Mouse (Mus musculus): ENCODE results near the gene Nxf1.

Nxf1 gene

DNA sequence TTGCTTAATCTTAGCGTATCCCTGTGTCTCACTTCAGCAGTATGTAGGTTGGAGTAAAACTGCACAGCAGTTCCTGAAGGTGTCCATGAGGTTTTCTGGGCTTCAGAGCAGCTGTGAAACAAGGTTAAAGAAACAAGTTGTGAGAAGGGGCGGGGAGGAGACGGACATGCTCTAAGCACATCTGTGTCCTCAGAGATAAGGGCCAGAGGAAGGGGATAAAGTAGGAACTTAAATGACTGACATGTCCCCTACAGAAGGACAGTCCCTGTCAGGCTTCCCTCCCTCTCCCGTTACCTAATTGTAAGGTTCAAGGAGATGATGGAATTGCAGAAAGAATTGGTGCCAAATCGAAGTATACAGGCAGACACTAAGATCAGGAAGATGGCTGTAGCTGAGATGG is 16.1 kb downstream of the Nxf1 start:
- no peak for DNase-seq

DNA sequence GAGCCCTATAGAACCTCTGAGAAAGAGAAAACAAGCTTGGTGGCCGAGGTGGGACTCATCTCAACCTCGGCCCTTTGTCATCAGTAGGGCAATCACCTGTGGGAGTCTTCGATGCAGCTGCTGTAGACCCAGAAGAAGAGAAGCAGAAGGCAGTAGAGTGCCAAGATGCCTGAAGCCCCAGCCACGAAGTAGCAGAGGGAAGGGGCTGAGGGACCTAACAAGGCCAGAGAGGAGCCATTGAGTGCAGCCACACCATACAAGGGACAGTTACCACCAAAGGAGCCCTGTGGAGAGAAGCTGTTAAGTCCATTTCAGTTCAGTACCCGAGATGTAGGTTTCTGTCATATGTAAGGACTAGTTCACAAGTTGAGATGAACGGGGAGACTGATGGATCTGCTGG is 16.5 kb downstream of the Nxf1 start:
- DNase-seq, result no peak

GRCm38 (mm10) chr19:8774086-8774835 is 17.4 kb downstream of the Nxf1 start, which contains the start of gene Tmem179b:
Gene Tmem179b (minus strand): TSS chr19:8774467.
- DNase-seq, result peak; percentile 99

DNA sequence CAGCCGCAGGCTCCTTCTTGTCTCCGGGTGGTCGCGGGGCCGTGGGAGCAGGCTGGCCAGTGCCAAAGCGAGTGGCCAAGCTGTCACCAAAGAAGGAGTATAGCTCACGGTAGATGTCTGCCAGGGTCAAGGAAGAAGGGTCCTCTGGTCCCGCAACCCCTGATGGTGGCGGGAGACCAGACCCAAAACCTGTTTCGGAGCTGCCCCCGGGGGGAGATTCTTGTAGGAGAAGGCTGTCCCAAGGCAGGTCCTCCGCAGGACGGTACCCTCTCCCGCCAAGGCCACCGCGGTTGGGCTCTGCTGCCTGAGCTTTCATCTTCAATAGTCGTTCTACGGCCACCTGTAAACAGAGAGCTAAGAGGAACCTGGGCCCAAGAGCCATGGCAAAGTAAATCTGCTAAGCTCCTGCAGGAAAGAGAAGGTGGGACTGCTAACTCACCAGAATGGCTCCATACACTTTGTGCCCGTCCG is 18.1 kb downstream of the Nxf1 start:
- no peak for DNase-seq

DNA sequence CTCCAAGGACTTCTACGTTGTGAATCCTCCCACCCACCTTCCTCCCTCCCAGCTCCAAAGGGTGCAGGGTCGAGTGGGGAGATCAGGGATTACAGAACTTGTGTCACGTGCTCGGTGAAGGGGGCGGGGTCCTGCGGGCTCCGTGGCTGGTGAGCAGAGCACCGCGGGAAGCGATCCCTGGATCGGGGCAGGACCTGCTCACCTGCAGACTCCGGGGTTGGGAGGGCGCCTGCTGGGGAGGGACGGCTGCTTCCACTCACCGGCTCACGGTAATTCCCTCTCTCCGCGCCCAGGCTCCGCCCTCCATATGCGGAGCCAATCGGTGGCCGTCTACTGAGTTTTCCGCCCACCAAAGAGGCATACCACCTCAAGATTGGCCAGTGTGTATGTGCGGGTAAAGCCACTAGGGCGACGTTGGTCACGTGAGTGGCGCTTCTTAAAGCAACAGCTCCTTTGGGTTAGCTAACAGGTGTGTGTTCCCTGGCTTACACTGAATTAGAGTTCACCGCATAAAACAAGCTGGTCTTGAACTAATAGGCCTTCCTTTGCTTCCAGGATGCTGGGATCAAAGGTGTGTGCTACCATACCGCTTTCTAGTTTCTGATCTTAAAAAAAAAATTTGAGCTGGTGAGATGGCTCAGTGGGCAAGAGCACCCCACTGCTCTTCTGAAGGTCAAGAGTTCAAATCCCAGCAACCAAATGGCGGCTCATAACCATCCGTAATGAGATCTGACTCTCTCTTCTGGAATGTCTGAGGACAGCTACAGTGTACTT is 29.3 kb downstream of the Nxf1 start, which contains the start of gene Taf6l:
Gene Taf6l, minus strand, starts transcription at position 410 of the 774 bp plus-strand sequence.
- DNase-seq, result peak; percentile 89

DNA sequence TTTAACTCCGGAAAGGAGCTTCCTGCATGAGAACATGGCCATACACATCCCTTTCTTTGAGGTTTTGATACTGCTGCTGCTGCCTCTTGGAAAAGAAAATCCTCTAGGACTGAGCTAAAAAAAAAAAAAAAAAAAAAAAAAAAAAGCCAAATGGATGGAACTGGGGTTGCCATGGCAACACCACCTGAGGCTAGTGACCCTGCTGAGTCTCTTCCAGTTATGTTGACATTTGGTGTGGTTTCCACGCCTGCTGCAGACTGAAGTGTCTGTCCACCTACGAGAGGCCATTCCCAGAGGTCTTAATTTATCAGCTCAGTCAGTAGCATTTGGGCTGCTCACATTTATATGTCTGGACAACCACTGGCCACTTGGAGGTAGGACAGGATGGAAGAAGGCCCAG is 31.6 kb downstream of the Nxf1 start:
- no peak for DNase-seq

GRCm38 (mm10) chr19:8789171-8789570 is 32.3 kb downstream of the Nxf1 start:
- no peak for DNase-seq

DNA sequence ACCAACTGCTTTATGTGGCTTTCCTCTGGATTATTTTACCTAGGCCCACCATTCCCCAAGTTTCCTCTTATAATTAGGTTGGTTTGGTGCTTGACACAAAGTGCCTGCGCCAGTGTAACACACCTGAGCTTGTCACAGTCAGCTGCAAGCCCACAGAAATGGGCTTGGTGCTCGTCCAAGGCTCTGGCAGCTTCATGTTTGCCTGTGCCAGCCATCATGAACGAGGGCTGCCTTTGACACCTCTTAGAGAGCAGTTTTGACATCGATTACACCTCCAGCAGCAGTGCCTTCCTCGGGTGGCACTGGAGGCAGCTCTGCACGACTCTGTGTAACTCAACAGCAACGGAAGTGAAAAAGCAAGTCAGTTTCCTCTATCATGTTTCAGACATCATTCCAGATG is 33.3 kb downstream of the Nxf1 start:
- DNase-seq, result no peak

DNA sequence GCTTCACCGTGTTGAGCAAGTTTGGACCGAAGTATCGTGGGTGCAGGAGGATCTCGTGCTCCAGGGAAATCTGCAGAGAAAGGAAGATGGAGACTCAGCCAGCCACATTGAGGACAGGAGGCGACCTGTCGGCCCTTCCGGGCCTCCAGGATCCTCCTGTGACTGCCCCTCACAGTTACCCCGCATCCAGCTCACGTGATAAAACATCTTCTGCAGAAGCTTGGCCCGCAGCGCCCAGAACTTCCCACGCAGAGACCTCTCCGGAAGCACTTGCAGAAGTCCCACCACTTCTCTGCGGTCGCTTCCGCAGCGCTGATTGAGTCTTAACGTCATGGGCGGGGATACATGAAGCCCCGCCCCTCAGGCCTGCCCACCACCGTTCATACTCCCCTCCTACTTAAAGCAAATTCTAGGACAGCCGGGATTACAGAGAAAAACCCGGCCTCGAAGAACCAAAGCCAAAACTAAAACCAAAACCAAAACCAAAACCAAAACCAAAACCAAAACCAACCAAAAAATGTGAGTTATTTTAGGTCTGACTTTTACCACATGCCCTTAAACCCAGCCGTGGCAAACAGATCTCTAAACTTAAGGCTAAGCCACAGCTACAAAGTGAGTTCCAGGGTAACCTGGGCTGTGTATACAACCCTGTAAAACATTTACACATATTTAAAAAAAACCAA is 41.5 kb downstream of the Nxf1 start, which contains the start of gene Polr2g:
Gene Polr2g, minus strand, starts transcription at position 314 of the 683 bp plus-strand sequence.
- DNase-seq, result peak; percentile 90

- DNase-seq, result no peak
These were observed 42.1 kb downstream of the Nxf1 start for GRCm38 (mm10) chr19:8798947-8799315.

- DNase-seq, result peak; percentile 88
These were observed 45.4 kb downstream of the Nxf1 start, which contains the start of gene Zbtb3 for GRCm38 (mm10) chr19:8802130-8802821. Gene Zbtb3 (plus strand): TSS chr19:8802555.

- no peak for DNase-seq
These were observed 46.4 kb downstream of the Nxf1 start for GRCm38 (mm10) chr19:8803204-8803780.

GRCm38 (mm10) chr19:8803879-8804660 is 47.2 kb downstream of the Nxf1 start:
- DNase-seq, result no peak

DNA sequence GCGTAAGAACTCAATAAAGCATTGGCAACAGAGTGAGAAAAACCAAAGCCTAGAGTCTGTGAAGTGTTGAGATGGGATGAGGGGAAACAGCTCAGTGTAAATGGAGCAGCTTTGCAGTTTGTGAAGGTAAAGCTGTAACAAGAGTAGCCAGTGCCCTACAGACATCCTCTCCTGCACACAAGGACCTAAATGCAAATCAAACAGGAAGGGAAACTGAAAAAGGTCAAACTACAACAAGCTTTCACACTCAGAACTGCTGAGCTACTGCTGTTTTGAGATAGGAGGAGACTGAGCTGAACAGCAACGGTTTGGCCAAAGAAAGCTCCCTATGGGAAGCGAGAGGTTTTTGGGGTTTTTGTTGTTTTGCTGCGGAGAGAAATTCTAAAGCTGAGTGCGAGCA is 49.9 kb downstream of the Nxf1 start:
- no peak for DNase-seq

- no peak for DNase-seq
These were observed 58.9 kb downstream of the Nxf1 start for GRCm38 (mm10) chr19:8815812-8816211.

GRCm38 (mm10) chr19:8817001-8817400 is 60.1 kb downstream of the Nxf1 start:
- no peak for DNase-seq

DNA sequence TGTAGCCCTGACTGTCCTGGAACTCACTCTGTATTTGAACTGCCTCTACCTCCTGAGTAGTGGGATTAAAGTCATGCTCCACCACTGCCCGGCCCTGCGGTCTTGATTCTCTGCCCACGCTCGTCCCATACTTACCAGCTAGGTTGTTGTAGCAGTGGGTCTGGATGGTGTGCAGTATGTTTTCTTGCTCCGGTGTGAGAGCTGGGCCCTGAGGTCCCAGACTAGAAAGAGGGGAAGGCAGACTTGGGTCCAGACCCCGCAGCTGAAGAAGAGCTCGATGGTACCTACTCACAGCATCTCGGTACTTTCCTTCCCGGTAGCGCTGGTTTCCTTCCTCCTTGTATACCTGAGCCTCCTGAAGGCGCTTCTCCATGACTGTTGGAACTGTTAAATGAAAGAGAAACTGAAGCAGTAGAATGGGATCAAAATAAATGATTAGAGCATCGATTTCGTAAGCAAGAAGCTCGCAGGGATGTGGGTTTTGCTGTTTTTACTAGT is 61.5 kb downstream of the Nxf1 start:
- peak; percentile 36 for DNase-seq

GRCm38 (mm10) chr19:8818801-8819595 is 62.1 kb downstream of the Nxf1 start, which contains the start of gene Ttc9c:
Gene Ttc9c (minus strand): TSS chr19:8819333.
- DNase-seq, result peak; percentile 91

DNA sequence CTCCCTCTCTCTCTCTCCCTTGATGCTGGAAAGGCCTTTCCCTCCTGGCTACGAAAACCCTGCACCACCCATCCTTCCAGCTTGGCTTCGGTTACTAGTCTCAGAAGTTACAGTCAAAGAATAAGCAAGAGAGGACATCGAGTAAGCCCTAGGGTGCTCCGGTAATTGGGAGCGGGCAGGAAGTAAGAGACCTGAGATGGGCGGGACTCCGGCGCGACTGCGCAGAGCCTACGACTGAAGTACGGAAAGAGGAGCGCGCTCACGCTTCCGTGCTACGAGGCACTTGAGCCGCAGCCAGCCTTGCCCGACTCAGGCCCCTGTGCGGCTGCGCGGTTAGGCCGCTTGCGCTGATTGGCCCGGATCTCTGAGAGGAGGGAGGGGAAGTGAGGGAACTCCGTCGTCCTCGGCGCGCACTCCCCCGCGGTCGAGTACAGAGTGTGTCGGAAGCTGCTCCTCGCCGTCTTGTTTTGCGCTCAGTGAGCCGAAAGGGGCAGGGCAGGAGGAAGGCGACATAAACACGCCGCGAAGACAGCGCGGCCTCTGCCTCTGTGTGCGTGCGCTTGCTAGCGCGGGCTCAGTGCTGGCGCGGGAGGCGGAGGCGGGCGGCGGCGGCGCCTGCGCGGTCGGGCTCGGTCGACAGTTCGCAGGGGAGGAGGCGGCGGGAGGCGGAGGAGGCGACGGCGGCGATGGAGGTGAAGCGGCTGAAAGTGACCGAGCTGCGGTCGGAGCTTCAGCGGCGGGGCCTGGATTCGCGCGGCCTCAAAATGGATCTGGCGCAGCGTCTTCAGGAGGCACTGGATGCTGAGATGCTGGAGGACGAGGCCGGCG is 62.9 kb downstream of the Nxf1 start, which contains the start of gene Hnrnpul2:
Gene Hnrnpul2, plus strand, starts transcription at position 415 of the 828 bp plus-strand sequence.
- peak; percentile 96 for DNase-seq
